Mouse (Mus musculus) heart, postnatal 0 days (tissue): ENCODE results near the gene Bola1. TPM values are rescaled to one million over a fixed set of nuclear protein-coding genes. Genes with fewer than 3 reads are reported as not detected.

Experiments used
- ATAC-seq: fragments of 200-750 bp; cut with Nextera tagmentation; 2 replicates; pipeline ENCODE4 v1.8.0; 2017; ENCODE audit warnings: low read depth, moderate number of reproducible peaks, moderate library complexity; ENCODE audit not compliant: insufficient read depth
- DNase-seq: peaks from one replicate; pipeline ENCODE4 v3.0.0-alpha.2; 2016; ENCODE audit warnings: low spot score
- H3K27ac ChIP-seq: fragments of 300-500 bp; sonication (generic); 2 replicates; pipeline ENCODE4 v1.5.1; 2014; ENCODE audit warnings: low read depth, mild to moderate bottlenecking
- H3K27me3 ChIP-seq: fragments of 300-500 bp; sonication (generic); 2 replicates; pipeline ENCODE4 v1.6.1; 2014; ENCODE audit warnings: low read length, mixed read lengths; ENCODE audit not compliant: control insufficient read depth, insufficient read depth
- H3K36me3 ChIP-seq: fragments of 300-500 bp; sonication (generic); replicated peaks from 2 replicates; pipeline ENCODE4 v1.6.1; 2014; ENCODE audit warnings: low read length, mixed read lengths; ENCODE audit not compliant: control insufficient read depth, insufficient read depth
- H3K4me1 ChIP-seq: fragments of 300-500 bp; sonication (generic); 2 replicates; pipeline ENCODE4 v1.6.1; 2014; ENCODE audit warnings: antibody characterized with exemption; ENCODE audit not compliant: control insufficient read depth, insufficient read depth
- H3K4me2 ChIP-seq: fragments of 300-500 bp; sonication (generic); 2 replicates; pipeline ENCODE4 v1.6.1; 2014; ENCODE audit warnings: low read depth, mild to moderate bottlenecking, low read length, moderate library complexity
- H3K4me3 ChIP-seq: fragments of 300-500 bp; sonication (generic); 2 replicates; pipeline ENCODE4 v1.5.1; 2014; ENCODE audit warnings: low read depth, low read length
- H3K9ac ChIP-seq: fragments of 300-500 bp; sonication (generic); replicated peaks from 2 replicates; pipeline ENCODE4 v1.6.1; 2014; ENCODE audit warnings: low read depth, low read length, mixed read lengths
- H3K9me3 ChIP-seq: fragments of 300-500 bp; sonication (generic); replicated peaks from 2 replicates; pipeline ENCODE4 v1.6.1; 2016; ENCODE audit warnings: low read length; ENCODE audit not compliant: control insufficient read depth
- CTCF ChIP-seq: IDR thresholded peaks from 2 replicates; pipeline ENCODE4 v1.5.1; 2016; ENCODE audit warnings: antibody characterized with exemption, control low read depth, low read depth
- EP300 ChIP-seq: IDR thresholded peaks from 2 replicates; pipeline ENCODE4 v1.6.1; 2016; ENCODE audit warnings: antibody characterized with exemption, low read depth
- WGBS: fragments of 180-500 bp; shearing (Covaris S2); extraction: QIAGEN DNeasy Blood & Tissue Kit; methylation state at CpG from one replicate; pipeline ENCODE4 v1.1.7; 2014; 5-methylcytosine and 5-hydroxymethylcytosine counted together
- polyA plus RNA-seq: library from polyadenylated mRNA; unstranded; fragments of >200 nt; fragmentation: Nextera tagmentation; extraction: Ambion mirVana; gene quantifications from 2 replicates; pipeline ENCODE4 v1.2.1, GENCODE M21; 2015
- total RNA-seq: library from RNA; depleted of rRNA; stranded (reverse); fragments of >200 nt; gene quantifications from 2 replicates; pipeline ENCODE4 v1.2.3, GENCODE M21; 2014; ENCODE audit warnings: low replicate concordance

Bola1 gene
- total and polyA plus RNA-seq, 2 experiments from 2014 or later = 30.0 to 55.3 TPM

DNA sequence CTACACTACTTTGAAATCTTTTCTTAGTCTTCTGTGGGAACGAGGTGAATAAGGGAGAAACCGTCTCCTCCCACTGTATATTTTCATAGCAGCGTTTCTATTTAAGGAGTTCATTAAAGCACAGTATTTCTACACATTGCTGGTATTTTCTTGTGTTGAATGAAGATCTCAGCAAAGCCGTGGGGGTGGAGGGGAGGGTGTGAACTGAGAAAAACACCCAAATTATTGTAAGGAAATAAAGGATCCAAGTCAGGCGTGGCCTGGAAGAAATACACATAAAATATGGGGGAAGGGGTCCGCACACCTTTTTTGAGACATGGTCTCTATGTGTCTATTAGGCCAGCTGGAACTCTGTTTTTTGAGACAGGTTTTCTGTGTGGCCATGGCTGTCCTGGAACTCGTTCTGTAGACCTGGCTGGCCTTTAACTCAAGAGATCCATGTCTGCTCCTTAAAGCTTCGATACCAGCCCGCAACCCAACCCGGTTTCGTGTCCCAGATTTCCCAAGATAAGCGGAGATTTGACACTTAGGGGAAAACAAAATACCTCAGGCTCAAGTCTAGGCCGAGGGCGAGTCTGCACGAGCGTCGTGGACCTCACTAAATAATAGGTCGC is 47.8 kb downstream of the Bola1 start:
- peak overlapping the region; percentile 87 for H3K4me3 ChIP-seq
- H3K36me3 ChIP-seq = peaks cover 27% of the 10 kb centered on the region
- peak overlapping the region; percentile 100 for H3K27ac ChIP-seq
- ATAC-seq (peak; percentile 7; the same call in 1 of the 2 replicates), DNase-seq (no peak)
- peak overlapping the region; percentile 84 for H3K9ac ChIP-seq
- H3K27me3 ChIP-seq = no peaks in the 10 kb centered on the region
- H3K4me1 ChIP-seq = peaks cover 22% of the 10 kb centered on the region
- H3K9me3 ChIP-seq = no peaks in the 10 kb centered on the region
- peak overlapping the region; percentile 82 for H3K4me2 ChIP-seq
- TF ChIP-seq CTCF (no peak), EP300 (no peak)
- WGBS = 16% methylated on average over 18 of the region's 18 CpGs

DNA sequence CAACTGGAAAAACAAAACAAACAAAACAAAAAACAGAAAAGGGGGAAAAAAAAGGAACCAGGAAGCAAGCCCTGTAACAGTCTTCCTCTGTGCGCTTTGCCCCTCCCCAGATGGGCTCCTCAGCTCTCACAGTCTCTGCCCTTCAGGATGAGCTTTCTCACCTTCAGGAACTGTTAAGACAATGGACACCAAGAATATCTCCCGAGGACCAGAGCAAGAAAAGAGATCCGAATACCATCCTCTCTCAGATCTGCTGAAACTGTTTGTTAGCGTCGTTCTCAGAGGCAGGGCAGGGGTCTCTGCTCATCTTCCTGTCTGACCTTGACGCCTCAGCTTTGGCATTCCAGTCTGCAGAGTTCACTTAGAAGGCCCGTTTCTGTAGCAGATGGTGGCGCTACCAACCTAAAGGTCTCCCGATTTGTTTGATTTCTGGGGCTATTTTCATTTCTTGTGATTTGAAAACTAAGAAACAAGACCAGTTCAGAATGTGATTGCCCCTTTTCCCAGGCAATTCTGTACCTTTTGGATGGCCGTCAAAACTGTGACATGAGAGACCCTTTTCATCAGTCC is 48.4 kb downstream of the Bola1 start:
- peaks cover 22% of the 10 kb centered on the region for H3K4me1 ChIP-seq
- no peak for TF ChIP-seq EP300
- TF ChIP-seq CTCF = no peak
- WGBS = 41% methylated on average over 10 of the region's 10 CpGs
- ATAC-seq (no peak), DNase-seq (no peak)
- H3K9ac ChIP-seq = peak overlapping the region; percentile 84
- peak overlapping the region; percentile 82 for H3K4me2 ChIP-seq
- peak overlapping the region; percentile 100 for H3K27ac ChIP-seq
- no peaks in the 10 kb centered on the region for H3K9me3 ChIP-seq
- H3K36me3 ChIP-seq = peaks cover 21% of the 10 kb centered on the region
- no peaks in the 10 kb centered on the region for H3K27me3 ChIP-seq
- H3K4me3 ChIP-seq = peak overlapping the region; percentile 87

DNA sequence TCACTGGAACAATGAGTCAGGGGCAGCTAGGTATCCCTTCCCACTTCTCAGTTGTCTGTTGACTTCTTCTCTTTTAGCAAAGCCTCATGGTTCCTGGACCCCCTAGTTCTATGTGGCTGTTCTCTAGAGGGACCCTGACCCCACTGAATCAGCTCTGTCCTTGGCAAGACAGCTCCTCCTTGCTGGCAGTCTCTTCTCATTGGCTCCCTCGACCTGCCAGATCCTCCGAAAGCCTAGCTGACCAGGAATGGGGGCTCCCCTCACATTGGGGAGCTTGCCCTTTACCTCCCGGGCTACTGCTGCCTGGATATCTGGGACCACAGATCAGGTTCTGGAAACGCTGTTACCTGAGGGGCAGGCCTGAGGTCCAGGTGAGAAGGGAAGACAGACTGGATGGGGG is 49.2 kb downstream of the Bola1 start:
- Histone ChIP-seq H3K27me3 (no peaks in the 10 kb centered on the region), H3K27ac (peak overlapping the region; percentile 100), H3K4me3 (no peak overlapping the region), H3K4me2 (no peak overlapping the region), H3K9ac (no peak overlapping the region), H3K4me1 (peaks cover 22% of the 10 kb centered on the region), H3K9me3 (no peaks in the 10 kb centered on the region), H3K36me3 (peaks cover 14% of the 10 kb centered on the region)
- TF ChIP-seq EP300 = no peak
- no peak for TF ChIP-seq CTCF
- no peak for DNase-seq
- ATAC-seq = no peak
- WGBS = 78% methylated on average over 4 of the region's 4 CpGs

DNA sequence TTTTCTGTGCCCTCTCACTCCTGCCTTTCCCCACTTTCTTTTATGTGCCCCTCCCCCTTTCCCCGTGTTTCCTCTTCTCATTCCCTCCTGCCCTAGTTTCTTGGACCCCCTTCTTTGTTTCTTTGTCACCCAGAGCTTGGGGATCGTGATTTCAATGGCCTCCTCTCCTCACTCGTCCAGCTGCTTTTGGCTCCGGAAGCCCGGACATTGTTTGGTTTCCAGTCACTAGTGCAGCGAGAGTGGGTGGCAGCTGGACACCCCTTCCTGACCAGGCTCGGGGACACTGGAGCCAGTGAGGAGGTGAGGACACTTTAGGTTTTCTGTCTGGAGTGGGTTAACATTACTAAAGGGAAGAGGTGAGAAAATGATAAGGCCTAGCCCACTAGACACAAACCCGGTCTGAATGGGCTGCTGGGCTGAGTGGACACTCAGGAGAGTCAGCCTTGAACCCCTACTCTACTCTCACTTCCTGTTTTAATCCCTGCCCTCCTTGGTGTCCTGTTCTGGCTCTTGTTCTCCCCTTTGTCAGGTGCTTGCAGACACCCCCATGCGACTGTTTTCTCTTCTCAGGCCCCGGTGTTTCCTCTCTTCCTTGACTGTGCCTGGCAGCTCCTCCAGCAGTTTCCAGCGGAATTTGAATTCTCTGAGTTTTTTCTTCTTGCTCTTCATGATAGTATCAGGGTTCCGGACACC is 50.9 kb downstream of the Bola1 start:
- Histone ChIP-seq H3K27me3 (no peaks in the 10 kb centered on the region), H3K36me3 (no peaks in the 10 kb centered on the region), H3K9me3 (no peaks in the 10 kb centered on the region), H3K9ac (no peak overlapping the region), H3K4me3 (no peak overlapping the region), H3K4me1 (peaks cover 22% of the 10 kb centered on the region), H3K4me2 (peak overlapping the region; percentile 17; the same call in 1 of the 2 replicates), H3K27ac (peak overlapping the region; percentile 47)
- ATAC-seq (no peak), DNase-seq (no peak)
- WGBS = 48% methylated on average over 12 of the region's 12 CpGs
- TF ChIP-seq EP300 (no peak), CTCF (no peak)

DNA sequence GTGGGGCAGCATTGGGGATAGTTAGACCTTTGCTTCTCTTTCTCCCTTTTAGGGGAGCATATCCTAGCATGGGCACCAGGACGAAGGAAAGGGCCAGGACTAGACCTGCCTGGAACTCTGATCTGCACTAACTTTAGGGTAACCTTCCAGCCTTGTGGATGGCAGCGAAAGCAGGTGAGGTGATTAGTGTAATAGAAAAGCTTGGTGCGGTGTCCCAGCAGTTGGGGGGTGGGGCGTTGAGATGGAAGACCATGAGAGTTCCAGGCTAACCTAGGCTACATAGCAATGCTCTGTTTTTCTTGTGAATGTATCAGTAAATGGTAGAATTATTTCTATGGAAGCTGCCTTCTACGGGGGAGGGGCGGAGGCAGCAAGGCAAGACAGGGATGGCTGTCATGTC is 56.5 kb downstream of the Bola1 start:
- TF ChIP-seq CTCF = no peak
- no peak for TF ChIP-seq EP300
- Histone ChIP-seq H3K9me3 (no peaks in the 10 kb centered on the region), H3K36me3 (no peaks in the 10 kb centered on the region), H3K9ac (no peak overlapping the region), H3K4me1 (peaks cover 20% of the 10 kb centered on the region; the same call in 1 of the 2 replicates), H3K4me3 (no peak overlapping the region), H3K4me2 (no peak overlapping the region), H3K27ac (no peak overlapping the region), H3K27me3 (no peaks in the 10 kb centered on the region)
- DNase-seq (no peak), ATAC-seq (no peak)
- 85% methylated on average over 6 of the region's 6 CpGs for WGBS
